Comparison of ENCODE assay signal across 7 mouse cellular contexts in genomic region chr13:63562972-63563780, GRCm38 (mm10). TPM values are rescaled to one million over a fixed set of nuclear protein-coding genes. Genes with fewer than 3 reads are reported as not detected.
DNase-seq lines count a peak whose midpoint lies in the region; ATAC-seq and TF ChIP-seq lines count a peak whose summit lies in the region.

No protein-coding gene starts in this region.

- peak overlapping the region; percentile 99 for H3K27ac ChIP-seq in intestine, embryonic 15.5 days
- peak overlapping the region; percentile 99 for H3K27ac ChIP-seq in limb, embryonic 14.5 days (replicated peaks; ENCODE audit: low read depth, low read length)
- peak overlapping the region; percentile 95 for H3K27ac ChIP-seq in midbrain, embryonic 15.5 days

- H3K36me3 ChIP-seq in intestine, embryonic 15.5 days, result no peaks in the 10 kb centered on the region
- peaks cover 30% of the 10 kb centered on the region for H3K36me3 ChIP-seq in limb, embryonic 14.5 days (ENCODE audit: control insufficient read depth, insufficient read depth, low read length)
- H3K36me3 ChIP-seq in midbrain, embryonic 15.5 days (replicated peaks), result no peaks in the 10 kb centered on the region

- H3K4me3 ChIP-seq in intestine, embryonic 15.5 days (replicated peaks), result peak overlapping the region; percentile 93
- H3K4me3 ChIP-seq in limb, embryonic 14.5 days (replicated peaks; ENCODE audit: low read length), result peak overlapping the region; percentile 90
- peak overlapping the region; percentile 81 for H3K4me3 ChIP-seq in midbrain, embryonic 15.5 days

- H3K4me1 ChIP-seq in intestine, embryonic 15.5 days (replicated peaks), result peaks cover 24% of the 10 kb centered on the region
- peaks cover 33% of the 10 kb centered on the region for H3K4me1 ChIP-seq in limb, embryonic 14.5 days (ENCODE audit: control insufficient read depth, insufficient read depth, low read length)
- H3K4me1 ChIP-seq in midbrain, embryonic 15.5 days, result peaks cover 43% of the 10 kb centered on the region

- DNase-seq in gastrocnemius, postnatal 36 days, result peak; percentile 56 to 68
- peak; percentile 78 for DNase-seq in limb, embryonic 14.5 days (ENCODE audit: low spot score)
- peak; percentile 71 to 74 for DNase-seq in spleen, postnatal 10 days (ENCODE audit: low spot score in 2 of 2)

- H3K9me3 ChIP-seq in intestine, embryonic 15.5 days, result no peaks in the 10 kb centered on the region
- H3K9me3 ChIP-seq in limb, embryonic 14.5 days (ENCODE audit: control insufficient read depth, low read length), result no peaks in the 10 kb centered on the region
- H3K9me3 ChIP-seq in midbrain, embryonic 15.5 days, result no peaks in the 10 kb centered on the region

- peak; percentile 14 for ATAC-seq in activated CD4-positive, CD25-positive, alpha-beta regulatory T cell, adult 4 months
- peak; percentile 51 for ATAC-seq in common myeloid progenitor, adult 5-6 weeks (replicated peaks; ENCODE audit: low read depth, poor library complexity, severe bottlenecking)
- peak; percentile 57 for ATAC-seq in intestine, embryonic 15.5 days
- peak; percentile 39 for ATAC-seq in limb, embryonic 14.5 days (ENCODE audit: low FRiP score, low read depth)
- ATAC-seq in midbrain, embryonic 15.5 days (replicated peaks), result peak; percentile 65

- no peaks in the 10 kb centered on the region for H3K27me3 ChIP-seq in intestine, embryonic 15.5 days (replicated peaks)
- H3K27me3 ChIP-seq in limb, embryonic 14.5 days (ENCODE audit: control insufficient read depth, insufficient read depth, low read length), result no peaks in the 10 kb centered on the region
- H3K27me3 ChIP-seq in midbrain, embryonic 15.5 days (replicated peaks), result no peaks in the 10 kb centered on the region

- peak overlapping the region; percentile 98 for H3K9ac ChIP-seq in intestine, embryonic 15.5 days
- H3K9ac ChIP-seq in limb, embryonic 14.5 days (ENCODE audit: low read depth, low read length, severe bottlenecking), result peak overlapping the region; percentile 98
- peak overlapping the region; percentile 86 for H3K9ac ChIP-seq in midbrain, embryonic 15.5 days

- H3K4me2 ChIP-seq in intestine, embryonic 15.5 days (replicated peaks), result peak overlapping the region; percentile 87
- H3K4me2 ChIP-seq in limb, embryonic 14.5 days (replicated peaks; ENCODE audit: low read depth, low read length, severe bottlenecking), result peak overlapping the region; percentile 95
- H3K4me2 ChIP-seq in midbrain, embryonic 15.5 days, result peak overlapping the region; percentile 100

- intact Hi-C loops in gastrocnemius, postnatal 36 days (cut with DNase I), result loop anchor here (10.0 kb wide), 1 partner anchor 252 kb away; the partner anchor contains the start of gene Ercc6l2

- under 1% methylated on average over 51 of the region's 51 CpGs for WGBS in intestine, embryonic 15.5 days
- WGBS in limb, embryonic 14.5 days, result under 1% methylated on average over 50 of the region's 51 CpGs
- WGBS in midbrain, embryonic 15.5 days, result under 1% methylated on average over 51 of the region's 51 CpGs

- peak; percentile 49; the same call in 1 of the 2 replicates for TF ChIP-seq POLR2A in limb, embryonic 14.5 days (IDR thresholded peaks at IDR 0.05; ENCODE audit: borderline replicate concordance, extremely low read depth, insufficient read depth, insufficient read length)

RNA-seq across cellular contexts. Expression of gene Ptch1, which starts 10.2 kb away (rescaled TPM):
- 10 to 100 TPM; 10.2 to 10.3 TPM for polyA plus RNA-seq in activated CD4-positive, CD25-positive, alpha-beta regulatory T cell, adult 4 months (2017; shearing (Covaris generic))
- total RNA-seq in common myeloid progenitor, adult 5-6 weeks (2017), result 11.9 and 13.8 TPM in 2 replicates
- 10 to 100 TPM in 1 of 2 experiments, 1 to 10 TPM in 1; 8.6 to 10.4 TPM for total RNA-seq in gastrocnemius, postnatal 36 days (2021)
- polyA plus RNA-seq in intestine, embryonic 15.5 days (2015; fragmentation: Nextera tagmentation; extraction: Ambion mirVana), result 30.5 and 34.1 TPM in 2 replicates
- 45.9 and 67.7 TPM in 2 replicates for polyA plus RNA-seq in limb, embryonic 14.5 days (2012; rRNA removed)
- 31.0 and 36.6 TPM in 2 replicates for polyA plus RNA-seq in limb, embryonic 14.5 days (2014; fragmentation: Nextera tagmentation; extraction: Ambion mirVana)
- 15.5 and 15.7 TPM in 2 replicates for polyA plus RNA-seq in midbrain, embryonic 15.5 days (2015; fragmentation: Nextera tagmentation; extraction: Ambion mirVana)

Comparison
In these comparisons a context has a peak if more than half of its experiments do, and no peak if none do; other contexts are left out.
1. Peak in every context shown above with its lines: DNase-seq, ATAC-seq, H3K4me3 ChIP-seq and H3K27ac ChIP-seq.
2. ATAC-seq: peak in every context shown above with its lines; median percentile 65 in midbrain, embryonic 15.5 days; 57 in intestine, embryonic 15.5 days; 51 in common myeloid progenitor, adult 5-6 weeks; 39 in limb, embryonic 14.5 days; 14 in activated CD4-positive, CD25-positive, alpha-beta regulatory T cell, adult 4 months.